Mouse (Mus musculus) ES-CJ7 (cell line): ENCODE measurements at regions not wholly inside any gene's neighbourhood (a gene's known extent, or its start where the extent isn't known, plus 50 kb on each side); places are given as distances from the start of the nearest gene placed in this dataset.
A peak's percentile ranks its signal among the peaks of the same experiment; 100 is the strongest.

Experiments used
- DNase-seq: peaks from one replicate; pipeline ENCODE4 v3.0.0; 2011; ENCODE audit warnings: low read depth, low spot score

- DNase-seq, result no peak
These were observed 140.9 kb upstream of the N4bp1 start for GRCm38 (mm10) chr8:87025946-87026345.

DNA sequence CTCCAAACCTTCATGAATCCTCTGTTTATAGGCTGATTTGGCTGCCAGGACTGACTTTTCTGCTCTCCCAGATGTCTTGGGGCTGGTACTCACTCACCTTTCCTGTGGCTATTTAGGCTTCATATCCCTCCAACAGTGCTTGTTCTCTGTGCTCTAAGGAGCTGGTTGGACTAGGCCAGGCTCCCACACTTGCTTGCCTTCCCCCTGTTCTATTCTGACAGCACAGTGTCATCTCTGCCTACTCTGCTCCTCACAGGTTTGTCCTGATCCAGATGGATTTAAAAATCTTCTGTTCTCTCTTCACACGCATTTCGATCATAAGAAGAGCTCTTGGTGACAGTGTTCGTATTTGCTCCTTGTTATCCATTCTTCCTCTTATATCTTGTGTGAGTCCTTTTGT lies 134.7 kb upstream of the N4bp1 start:
- no peak for DNase-seq

DNA sequence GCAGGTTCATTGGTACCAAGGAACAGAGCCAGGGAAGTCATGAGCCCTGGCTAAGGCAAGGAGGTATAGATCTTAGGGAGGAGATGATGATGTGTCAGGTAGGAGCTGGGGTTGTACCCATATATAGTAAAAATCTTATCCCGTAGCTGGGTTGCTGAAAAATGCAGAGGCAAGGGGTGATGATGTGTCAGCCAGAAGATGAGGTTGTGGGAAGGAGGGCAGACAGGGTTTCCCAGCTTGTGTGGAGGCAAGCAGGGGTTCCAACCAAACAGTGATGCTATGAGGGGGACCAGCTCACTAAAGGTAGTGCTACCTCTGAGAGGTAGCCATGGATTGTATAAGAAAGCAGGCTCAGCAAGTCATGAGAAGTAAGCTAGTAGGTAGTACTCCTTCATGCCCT lies 90.5 kb upstream of the N4bp1 start:
- no peak for DNase-seq

DNA sequence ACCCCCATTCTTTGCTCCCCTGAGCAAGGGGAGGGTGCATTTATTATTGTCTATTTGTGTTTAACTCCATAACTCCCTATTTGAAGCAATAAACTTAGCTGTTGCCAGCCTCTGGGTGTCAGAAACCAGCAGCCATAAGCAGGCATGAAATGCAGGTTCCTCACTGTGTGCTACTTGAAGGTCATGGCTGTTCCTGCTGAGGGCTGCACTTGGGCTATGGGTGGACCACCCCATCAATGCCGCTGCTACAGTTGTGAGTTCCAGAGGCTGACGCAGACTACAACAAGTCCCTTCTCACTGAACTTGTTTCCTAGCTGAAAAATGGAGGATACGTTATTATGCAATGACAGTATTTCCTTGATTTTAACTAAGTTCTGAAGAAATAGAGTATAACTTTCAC lies 86.7 kb upstream of the N4bp1 start:
- no peak for DNase-seq

DNA sequence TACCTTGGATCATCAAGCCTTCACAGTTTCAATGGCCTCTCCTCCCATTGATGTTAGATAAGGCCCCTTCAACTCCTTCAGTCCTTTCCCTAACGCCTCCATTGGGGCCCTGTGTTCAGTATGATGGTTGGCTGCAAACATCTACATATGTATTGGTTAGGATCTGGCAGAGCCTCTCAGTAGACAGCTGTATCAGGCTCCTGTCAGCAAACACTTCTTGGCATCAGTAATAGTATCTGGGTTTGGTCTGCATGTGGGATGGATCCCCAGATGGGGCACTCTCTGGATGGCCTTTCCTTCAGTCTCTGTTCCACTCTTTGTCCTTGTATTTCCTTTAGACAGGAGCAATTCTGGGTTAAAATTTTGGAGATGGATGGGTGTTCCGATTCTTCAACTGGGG lies 84.0 kb upstream of the N4bp1 start:
- DNase-seq, result no peak

- no peak for DNase-seq
These were observed 82.8 kb upstream of the N4bp1 start for GRCm38 (mm10) chr8:86967891-86968311.

DNA sequence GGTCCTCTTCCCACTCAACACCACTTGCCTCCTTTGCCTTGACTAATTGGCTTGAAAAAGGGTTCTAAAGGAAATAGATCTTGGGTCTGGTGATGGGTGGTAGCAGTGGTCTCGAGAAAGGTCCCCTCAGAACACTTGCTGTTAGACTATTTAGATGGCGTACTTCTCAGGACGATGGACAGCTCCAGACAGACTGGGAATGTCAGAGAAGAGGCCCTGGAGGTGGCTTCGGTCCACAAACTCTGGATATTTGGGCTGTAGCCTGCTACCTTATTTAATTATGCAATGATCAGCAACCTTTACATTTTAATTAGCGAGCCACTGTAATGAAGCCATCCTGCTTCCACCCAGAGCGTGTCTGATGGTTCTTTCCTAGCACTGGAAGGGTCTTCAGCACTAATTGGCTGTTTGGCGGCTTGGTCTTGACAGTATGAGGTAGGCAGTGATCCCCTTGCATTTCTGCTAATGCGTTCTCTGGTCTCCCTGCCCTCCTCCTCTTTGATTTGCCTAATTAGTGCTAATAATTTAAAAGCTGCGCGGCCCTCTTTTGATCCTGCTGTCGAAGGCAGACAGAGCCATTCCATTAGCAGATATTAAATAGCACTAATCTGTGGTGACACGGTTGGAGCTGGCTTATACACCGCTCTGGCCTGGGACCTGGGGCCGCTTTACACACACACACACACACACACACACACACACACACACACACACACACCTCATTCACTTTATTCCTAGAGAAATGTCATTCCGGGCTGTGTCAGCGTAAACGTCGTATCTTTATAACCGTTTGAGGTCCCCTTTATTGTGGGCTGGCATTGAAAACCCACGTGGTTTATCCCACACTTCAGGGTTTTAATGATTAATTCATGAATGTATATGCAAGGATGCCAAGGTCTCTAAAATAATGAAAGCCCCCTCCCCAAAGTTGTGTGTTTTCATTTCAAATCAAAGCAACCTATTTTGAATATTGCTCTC lies 76.4 kb upstream of the N4bp1 start:
- peak; percentile 28 for DNase-seq
